ENCODE assay signal across 26 mouse cellular contexts in the genomic region with DNA sequence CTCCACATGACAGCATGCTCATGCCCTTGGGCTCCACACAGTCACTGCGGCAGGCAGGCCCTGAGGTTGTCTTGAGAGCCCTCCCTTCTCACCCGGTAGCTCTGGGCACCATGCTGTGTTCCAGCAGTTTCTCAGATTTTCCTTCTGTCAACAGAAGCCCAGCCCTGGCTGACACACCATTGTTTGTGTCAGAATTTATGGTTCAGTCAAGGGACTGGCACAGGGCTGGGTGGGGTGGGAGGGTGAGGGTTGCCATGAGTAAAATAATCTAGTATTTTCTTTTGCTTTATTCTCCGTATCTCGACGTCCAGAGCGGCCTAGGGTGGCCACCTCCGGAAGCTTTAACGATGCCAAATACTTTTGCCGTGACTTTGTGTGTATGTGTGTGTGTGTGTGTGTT. TPM values are rescaled to one million over a fixed set of nuclear protein-coding genes. Genes with fewer than 3 reads are reported as not detected.
DNase-seq lines count a peak whose midpoint lies in the region; ATAC-seq and TF ChIP-seq lines count a peak whose summit lies in the region.
"Had no signal": no experiment of that assay in that cellular context is flagged by ENCODE, and none has a peak within 500 bp of the region (broad histone marks: within the 10 kb centered on the region; RNA-seq: fewer than 3 reads in every experiment).

No protein-coding gene starts in this region.

- no peaks in the 10 kb centered on the region for H3K9me3 ChIP-seq in heart, embryonic 13.5 days
- H3K9me3 ChIP-seq in heart, embryonic 11.5 days (replicated peaks; ENCODE audit: control insufficient read depth, low read length): no peaks in the 10 kb centered on the region
- no peaks in the 10 kb centered on the region for H3K9me3 ChIP-seq in stomach, postnatal 0 days (ENCODE audit: control insufficient read depth, low read length)
- H3K9me3 ChIP-seq: liver, embryonic 13.5 days had no signal

- TF ChIP-seq EP300 in stomach, postnatal 0 days (optimal IDR thresholded peaks at IDR 0.05): no peak

- H3K36me3 ChIP-seq in heart, embryonic 13.5 days: no peaks in the 10 kb centered on the region
- no peaks in the 10 kb centered on the region for H3K36me3 ChIP-seq in heart, embryonic 11.5 days (ENCODE audit: control insufficient read depth, insufficient read depth, low read length)
- H3K36me3 ChIP-seq in kidney, adult 2 months (ENCODE audit: control insufficient read depth, insufficient read depth, low read length): no peaks in the 10 kb centered on the region
- no peaks in the 10 kb centered on the region for H3K36me3 ChIP-seq in stomach, postnatal 0 days (ENCODE audit: control insufficient read depth, insufficient read depth, low read length)
- H3K36me3 ChIP-seq: liver, embryonic 13.5 days had no signal

- ATAC-seq in heart, embryonic 13.5 days (ENCODE audit: extremely low read depth, insufficient number of reproducible peaks, low FRiP score, low TSS enrichment): no peak
- no peak; the same call in 1 of the 2 replicates for ATAC-seq in heart, embryonic 11.5 days (replicated peaks; ENCODE audit: insufficient number of reproducible peaks, low FRiP score, low TSS enrichment)
- peak; percentile 61; the same call in 1 of the 2 replicates for ATAC-seq in stomach, postnatal 0 days (ENCODE audit: low FRiP score, low TSS enrichment)
- ATAC-seq: forebrain, embryonic 16.5 days; intestine, postnatal 0 days had no signal

- WGBS in heart, embryonic 13.5 days: 72% methylated on average over 9 of the region's 9 CpGs
- 73% methylated on average over 9 of the region's 9 CpGs for WGBS in heart, embryonic 11.5 days (ENCODE audit: insufficient replicate concordance)
- 78% methylated on average over 9 of the region's 9 CpGs for WGBS in kidney, adult 2 months
- WGBS in stomach, postnatal 0 days: 51% methylated on average over 9 of the region's 9 CpGs

- H3K4me2 ChIP-seq in heart, embryonic 13.5 days: 0 out of 2 replicates have a peak overlapping the region, but pooled peaks have one; percentile 20
- no peak overlapping the region for H3K4me2 ChIP-seq in heart, embryonic 11.5 days
- no peak overlapping the region for H3K4me2 ChIP-seq in stomach, postnatal 0 days (replicated peaks; ENCODE audit: low read depth)
- H3K4me2 ChIP-seq: hindbrain, embryonic 14.5 days; liver, embryonic 13.5 days had no signal

- H3K4me1 ChIP-seq in heart, embryonic 13.5 days: peaks cover 48% of the 10 kb centered on the region
- H3K4me1 ChIP-seq in heart, embryonic 11.5 days (ENCODE audit: control insufficient read depth, insufficient read depth, low read length): peaks cover 10% of the 10 kb centered on the region
- peaks cover 23% of the 10 kb centered on the region for H3K4me1 ChIP-seq in kidney, adult 2 months (ENCODE audit: control insufficient read depth, insufficient read depth, low read length)
- peaks cover 2% of the 10 kb centered on the region; the same call in 1 of the 2 replicates for H3K4me1 ChIP-seq in stomach, postnatal 0 days (replicated peaks; ENCODE audit: control insufficient read depth, insufficient read depth)

- H3K4me3 ChIP-seq in heart, embryonic 13.5 days: no peak overlapping the region
- H3K4me3 ChIP-seq in heart, embryonic 11.5 days (ENCODE audit: low read depth, low read length): no peak overlapping the region
- H3K4me3 ChIP-seq in kidney, adult 2 months (ENCODE audit: insufficient read depth, low read depth, low read length): no peak overlapping the region
- H3K4me3 ChIP-seq in stomach, postnatal 0 days (ENCODE audit: low read depth, low read length): no peak overlapping the region
- H3K4me3 ChIP-seq: erythroblast, embryonic 14.5 days; liver, embryonic 13.5 days had no signal

- TF ChIP-seq POLR2A in kidney, adult 2 months (IDR thresholded peaks at IDR 0.05; ENCODE audit: low read depth, low read length): no peak

- TF ChIP-seq CTCF in kidney, adult 2 months (conservative IDR thresholded peaks at IDR 0.05; ENCODE audit: insufficient read depth, insufficient read length, low read depth, low read length): no peak
- TF ChIP-seq CTCF in stomach, postnatal 0 days (IDR thresholded peaks at IDR 0.05; ENCODE audit: low read depth): no peak

- no peaks in the 10 kb centered on the region for H3K27me3 ChIP-seq in heart, embryonic 13.5 days (replicated peaks)
- no peaks in the 10 kb centered on the region for H3K27me3 ChIP-seq in heart, embryonic 11.5 days (ENCODE audit: control insufficient read depth, insufficient read depth, low read length)
- no peaks in the 10 kb centered on the region for H3K27me3 ChIP-seq in kidney, adult 2 months (replicated peaks; ENCODE audit: control insufficient read depth, insufficient read depth, low read length)
- H3K27me3 ChIP-seq in stomach, postnatal 0 days (ENCODE audit: control insufficient read depth, insufficient read depth, low read length): no peaks in the 10 kb centered on the region
- H3K27me3 ChIP-seq: CH12.LX; liver, embryonic 13.5 days had no signal

- peak; percentile 35 for DNase-seq in adrenal gland, postnatal 14 days
- DNase-seq in adrenal gland, postnatal 25 days: no peak
- no peak for DNase-seq in kidney, adult 2 months
- no peak for DNase-seq in kidney, postnatal 14 days
- DNase-seq in stomach, postnatal 0 days (ENCODE audit: low spot score): peak; percentile 62
- DNase-seq: adrenal gland, adult 8-10 months; cerebellum, adult 11 months; cerebellum, adult 9-11 months; gastrocnemius, postnatal 10 days; kidney, postnatal 4 days; liver, embryonic 13.5 days; lung, adult 18-20 months; lung, postnatal 10 days; midbrain, embryonic 14.5 days; thymus, postnatal 14 days had no signal

- H3K27ac ChIP-seq in heart, embryonic 13.5 days (replicated peaks): peak overlapping the region; percentile 70
- no peak overlapping the region; the same call in 1 of the 2 replicates for H3K27ac ChIP-seq in heart, embryonic 11.5 days (ENCODE audit: low read depth, low read length)
- peak overlapping the region; percentile 85 for H3K27ac ChIP-seq in kidney, adult 2 months (ENCODE audit: insufficient read depth, low read depth, low read length)
- H3K27ac ChIP-seq in stomach, postnatal 0 days (replicated peaks): peak overlapping the region; percentile 82
- H3K27ac ChIP-seq: hindbrain, embryonic 14.5 days; liver, embryonic 13.5 days had no signal

- no peak overlapping the region for H3K9ac ChIP-seq in heart, embryonic 13.5 days
- no peak overlapping the region for H3K9ac ChIP-seq in heart, embryonic 11.5 days (ENCODE audit: low read depth, low read length)
- H3K9ac ChIP-seq in stomach, postnatal 0 days (ENCODE audit: low read length): no peak overlapping the region
- H3K9ac ChIP-seq: hindbrain, embryonic 14.5 days; liver, embryonic 13.5 days had no signal

RNA-seq across cellular contexts. Expression of a gene that starts 26.3 kb away (rescaled TPM):
- 15.2 and 17.3 TPM in 2 replicates for total RNA-seq in adrenal gland, postnatal 14 days (2021)
- total RNA-seq in adrenal gland, postnatal 25 days (2021): 11.4 and 14.3 TPM in 2 replicates
- polyA plus RNA-seq in heart, embryonic 13.5 days (2015; fragmentation: Nextera tagmentation; extraction: Ambion mirVana): 1.6 and 1.7 TPM in 2 replicates
- 1.3 and 1.5 TPM in 2 replicates for polyA plus RNA-seq in heart, embryonic 11.5 days (2014; fragmentation: Nextera tagmentation; extraction: Ambion mirVana)
- 9.2 and 10.1 TPM in 2 replicates for polyA plus RNA-seq in kidney, adult 2 months (2012; rRNA removed)
- polyA plus RNA-seq in stomach, postnatal 0 days (2015; fragmentation: Nextera tagmentation; extraction: Ambion mirVana): 9.0 and 11.0 TPM in 2 replicates
- total RNA-seq: common myeloid progenitor, adult 5-6 weeks; granulocyte monocyte progenitor cell, adult 5-6 weeks; hematopoietic stem cell, adult 5-6 weeks; monocyte, adult 5-6 weeks had no signal
- polyA plus RNA-seq: erythroblast, embryonic 14.5 days had no signal

Comparison
In these comparisons a context has a peak if more than half of its experiments do, and no peak if none do; other contexts are left out.
1. DNase-seq: peak in adrenal gland, postnatal 14 days (single experiment) and stomach, postnatal 0 days (single experiment); none in adrenal gland, postnatal 25 days (single experiment), kidney, adult 2 months (single experiment) and kidney, postnatal 14 days (single experiment).